Mouse (Mus musculus) testis, adult 2 months (tissue): ENCODE measurements around the gene Prr15l.

ENCODE experiments used
- CTCF ChIP-seq: fragments of 200-500 bp; IDR thresholded peaks from 2 replicates; pipeline ENCODE4 v1.5.1; 2012; ENCODE audit warnings: low read depth, mild to moderate bottlenecking, inconsistent platforms, low read length, moderate library complexity; ENCODE audit not compliant: control insufficient read depth, insufficient read depth, insufficient replicate concordance
- POLR2A ChIP-seq: fragments of 200-500 bp; IDR thresholded peaks from 2 replicates; pipeline ENCODE4 v1.6.1; 2012; ENCODE audit warnings: low read depth, mild to moderate bottlenecking, inconsistent platforms, low read length, moderate library complexity; ENCODE audit not compliant: control insufficient read depth

DNA sequence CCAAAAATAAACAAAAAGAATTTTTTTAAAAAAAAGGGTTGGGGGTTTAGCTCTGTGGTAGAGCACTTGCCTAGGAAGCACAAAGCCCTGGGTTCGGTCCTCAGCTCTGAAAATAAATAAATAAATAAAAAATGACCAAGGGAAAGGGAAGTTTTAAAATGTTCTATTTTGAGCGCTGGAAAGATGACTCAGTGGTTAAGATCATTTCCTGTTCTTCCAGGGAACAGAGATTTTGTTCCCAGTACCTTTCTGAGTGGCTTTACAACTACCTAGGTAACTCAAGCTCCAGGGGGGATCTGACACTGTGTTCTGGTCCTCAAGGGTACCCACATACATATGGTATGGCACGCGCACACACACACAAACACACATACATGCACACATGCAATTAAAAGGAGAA lies 32.0 kb upstream of the Prr15l start:
- TF ChIP-seq POLR2A (no peak), CTCF (no peak)
